Mouse (Mus musculus) gastrocnemius, adult 18-20 months (tissue): ENCODE measurements at regions not wholly inside any gene's neighbourhood (a gene's known extent, or its start where the extent isn't known, plus 50 kb on each side); places are given as distances from the start of the nearest gene placed in this dataset.

Experiments used
- DNase-seq: peaks from one replicate; pipeline ENCODE4 v3.0.0; 2021; ENCODE audit warnings: low spot score

DNA sequence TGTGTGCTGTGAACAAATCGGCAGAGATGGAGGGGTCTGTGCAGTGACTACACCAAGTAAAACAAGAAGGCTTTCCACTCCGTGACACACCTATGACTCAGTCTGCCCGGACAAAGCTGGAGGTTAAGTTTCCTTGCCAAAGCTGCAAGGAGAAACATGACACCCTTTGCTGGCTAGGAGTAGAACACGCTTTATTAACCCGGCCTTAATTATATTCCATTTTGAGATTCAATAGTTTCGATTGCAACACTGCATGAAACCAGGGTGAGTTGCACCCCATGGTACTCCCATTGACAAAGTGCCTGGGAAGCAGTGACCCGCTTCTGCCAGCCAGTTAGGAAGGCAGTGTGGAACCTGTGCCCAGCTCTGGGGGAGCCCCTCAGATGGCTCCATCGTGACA is 256.2 kb upstream of the Gm26657 start:
- peak; percentile 28 for DNase-seq

DNA sequence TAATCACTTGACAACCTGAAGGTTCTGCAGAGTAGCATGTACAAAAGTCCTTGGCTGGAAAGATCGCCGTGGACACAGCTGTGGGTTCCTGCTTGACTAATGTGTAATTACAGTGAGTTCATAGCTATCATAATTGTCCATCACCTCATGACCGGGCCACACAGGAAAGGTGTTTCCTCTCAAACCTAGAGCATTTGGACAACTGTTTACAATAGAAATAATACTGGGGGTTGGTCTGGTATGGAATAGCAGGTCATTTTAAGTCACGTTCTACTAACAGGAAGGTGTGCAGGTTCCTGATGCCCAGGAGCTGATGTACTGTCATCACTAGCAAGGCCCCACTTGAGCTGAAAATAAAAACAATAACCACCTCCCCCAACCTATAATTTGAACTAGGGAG is 283.1 kb upstream of the Gm26657 start:
- DNase-seq: no peak

DNA sequence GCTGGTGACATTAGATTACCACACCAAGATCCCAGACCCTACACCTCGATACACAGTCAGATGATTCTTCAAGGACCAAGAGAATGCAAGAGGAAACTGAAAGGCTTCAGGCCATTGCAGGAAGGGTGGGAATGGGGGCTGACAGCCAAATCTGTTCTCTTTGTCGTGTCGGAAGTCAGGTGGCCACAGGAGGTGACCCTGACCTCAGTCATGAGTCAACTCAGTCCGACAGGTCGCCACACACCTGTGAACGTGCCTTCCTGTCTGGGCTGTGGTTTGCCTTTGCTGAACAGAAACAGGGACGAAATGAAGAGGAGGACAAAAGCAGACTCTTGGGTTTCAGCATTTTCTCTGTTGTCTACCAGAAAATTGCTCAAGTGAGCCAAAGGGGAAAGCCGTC is 318.3 kb upstream of the Gm26657 start:
- DNase-seq: no peak

DNA sequence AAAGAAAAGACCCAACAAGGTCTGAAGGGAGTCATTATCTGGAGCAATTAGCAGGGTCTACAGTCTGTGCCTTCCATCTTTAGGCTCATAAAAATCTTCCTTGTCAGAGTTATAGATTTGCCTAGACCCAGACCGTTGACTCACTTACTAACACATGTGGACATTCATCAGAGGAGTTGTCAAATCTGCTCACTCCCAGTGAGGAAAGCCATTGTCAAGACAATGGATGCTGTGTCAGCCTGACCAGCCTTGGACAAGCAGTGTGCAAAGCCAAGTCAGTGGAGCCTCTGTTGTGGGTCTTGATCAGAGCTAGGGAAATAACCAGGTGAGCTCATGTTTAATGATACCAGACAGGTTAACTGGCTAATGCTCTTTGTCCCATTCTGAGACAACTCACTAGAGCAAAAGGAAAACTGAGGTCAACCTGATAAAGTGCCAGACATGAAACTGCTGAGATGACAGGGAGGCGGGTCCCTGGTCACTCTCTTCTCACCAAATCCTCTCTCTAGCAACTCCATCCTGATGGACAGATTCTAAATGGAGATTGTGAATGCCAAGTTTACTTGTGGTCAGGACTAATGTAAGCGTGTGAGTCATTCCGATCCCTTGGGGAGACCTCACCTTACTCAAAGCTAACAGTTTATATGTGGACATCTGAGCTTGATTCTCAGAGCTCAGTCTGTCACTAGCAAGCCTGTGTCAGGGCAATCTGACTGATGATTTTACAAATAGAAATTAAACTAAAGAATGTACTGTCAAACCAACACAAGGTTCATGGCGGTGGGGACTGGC is 320.6 kb upstream of the Gm26657 start:
- no peak for DNase-seq

DNA sequence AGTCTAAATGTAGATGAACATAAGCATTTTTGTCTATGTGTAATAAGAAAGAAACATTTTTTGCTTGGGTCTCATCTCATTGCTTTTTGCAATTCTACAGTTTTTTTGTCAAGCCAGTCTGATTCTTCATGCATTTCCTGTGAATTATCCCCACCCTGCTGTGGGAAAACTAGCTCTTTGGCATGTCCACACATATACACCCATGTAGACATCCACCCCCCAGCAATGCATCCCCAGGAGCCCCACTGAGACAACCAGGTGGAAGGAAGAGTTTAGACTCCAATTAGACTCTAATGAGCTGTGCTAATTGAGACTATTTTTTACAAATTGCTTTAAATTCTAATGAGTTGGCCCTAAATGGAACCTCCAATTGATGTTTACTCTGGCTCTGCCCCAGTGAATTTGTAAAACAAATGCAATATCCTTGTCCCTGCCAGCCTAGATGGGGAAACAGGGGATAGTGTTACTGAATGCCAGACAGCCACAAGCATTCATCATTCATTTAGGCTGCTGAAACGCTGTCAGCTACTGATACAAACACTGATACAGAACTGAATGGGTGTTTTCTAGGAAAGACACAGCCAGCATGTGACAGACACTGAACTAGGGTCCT is 328.7 kb upstream of the Gm26657 start:
- no peak for DNase-seq

DNA sequence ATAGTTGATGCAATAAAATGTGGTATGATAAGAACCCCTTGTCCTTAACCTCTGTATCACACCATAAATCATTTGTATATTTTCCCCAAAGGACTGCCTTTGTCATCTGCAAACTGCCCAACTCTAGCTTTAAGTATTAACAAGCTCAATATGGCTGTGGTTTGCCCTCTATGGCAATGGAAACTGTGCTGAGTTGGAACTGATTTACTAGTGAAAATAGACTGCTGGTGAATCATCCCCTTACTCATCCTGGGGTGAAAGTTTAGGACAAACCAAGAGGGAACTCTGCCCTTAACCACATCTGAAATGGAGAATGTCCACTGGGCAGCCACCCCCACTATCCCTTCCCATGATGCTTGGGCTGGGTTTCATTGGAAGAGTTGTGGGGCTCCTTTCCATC is 346.1 kb upstream of the Gm26657 start:
- no peak for DNase-seq

DNA sequence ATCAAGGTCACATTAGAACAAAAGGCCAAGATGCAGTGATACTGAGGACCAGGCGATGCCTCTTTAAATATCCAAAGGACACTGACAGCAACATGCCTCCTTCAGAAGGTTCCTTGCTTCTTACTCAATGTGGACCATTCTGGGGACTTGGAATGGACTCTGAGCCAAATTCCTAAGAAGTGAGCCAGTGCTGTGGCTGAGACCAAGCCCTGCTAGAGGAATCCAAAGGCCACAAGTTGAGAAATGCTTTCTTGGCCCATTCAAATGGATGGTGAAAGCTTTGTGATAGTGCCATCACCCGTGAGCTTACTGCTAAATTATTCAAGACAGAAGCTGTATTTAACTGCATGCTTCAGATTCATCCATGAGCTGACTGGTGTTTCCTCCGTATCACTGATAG is 352.8 kb upstream of the Gm26657 start:
- DNase-seq: peak; percentile 70

DNA sequence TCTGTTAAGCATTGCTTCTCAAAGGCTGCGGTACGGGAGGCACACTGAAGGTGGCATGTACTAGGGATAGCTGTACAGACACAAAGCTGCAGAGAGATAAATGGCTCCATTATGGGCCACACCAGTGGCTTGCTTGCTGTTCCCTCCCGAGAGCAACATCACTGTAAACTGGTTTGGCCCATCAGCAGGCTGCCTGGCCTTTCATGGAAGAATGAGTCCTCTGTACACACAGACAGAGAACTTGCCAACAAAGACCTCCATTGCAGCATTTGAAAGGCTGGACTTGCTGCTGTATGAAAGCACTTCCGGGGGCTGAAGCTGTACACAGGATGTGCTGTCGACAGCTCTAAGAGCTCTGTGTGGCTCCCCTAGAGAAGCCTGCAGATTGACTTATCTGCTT is 364.1 kb upstream of the Gm26657 start:
- DNase-seq: no peak

DNA sequence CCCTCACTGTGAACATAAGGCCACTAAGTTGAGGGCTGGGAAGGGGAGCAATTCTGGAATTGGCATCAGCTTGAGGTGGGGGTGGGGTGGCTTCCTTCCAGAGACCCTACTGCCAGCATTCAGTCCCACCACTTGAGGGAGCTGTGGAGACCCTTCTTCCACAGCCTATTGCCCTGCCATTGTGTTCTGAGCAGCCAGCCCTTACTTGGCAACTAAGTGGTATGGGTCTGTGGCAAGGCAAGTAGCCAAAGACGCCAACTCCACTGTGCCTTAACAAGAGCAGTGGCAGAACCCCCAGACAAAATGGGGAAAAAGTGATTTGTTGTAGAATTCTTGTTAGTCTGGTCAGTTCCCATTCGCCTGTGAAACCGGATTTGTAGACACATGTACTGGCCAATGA is 365.4 kb upstream of the Gm26657 start:
- DNase-seq: no peak

DNA sequence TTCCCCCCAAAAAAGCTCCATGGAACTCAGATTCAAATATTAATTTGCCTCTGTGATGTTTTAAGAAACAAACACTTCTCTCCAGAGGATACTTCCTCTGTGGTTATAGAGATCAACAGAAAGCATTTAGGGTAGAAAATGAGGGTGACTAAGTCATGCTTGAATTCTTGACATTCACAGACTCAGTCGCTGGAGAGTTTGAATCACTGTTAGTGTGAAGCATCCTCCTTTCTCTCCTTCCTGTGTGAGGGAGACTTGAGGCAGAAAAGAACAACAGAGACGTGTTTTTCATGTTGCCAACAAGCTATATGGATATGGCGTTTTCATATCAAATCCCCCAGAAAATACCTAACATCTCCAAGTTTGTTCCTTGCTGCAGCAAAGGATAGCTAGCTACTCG is 366.1 kb upstream of the Gm26657 start:
- DNase-seq: no peak

DNA sequence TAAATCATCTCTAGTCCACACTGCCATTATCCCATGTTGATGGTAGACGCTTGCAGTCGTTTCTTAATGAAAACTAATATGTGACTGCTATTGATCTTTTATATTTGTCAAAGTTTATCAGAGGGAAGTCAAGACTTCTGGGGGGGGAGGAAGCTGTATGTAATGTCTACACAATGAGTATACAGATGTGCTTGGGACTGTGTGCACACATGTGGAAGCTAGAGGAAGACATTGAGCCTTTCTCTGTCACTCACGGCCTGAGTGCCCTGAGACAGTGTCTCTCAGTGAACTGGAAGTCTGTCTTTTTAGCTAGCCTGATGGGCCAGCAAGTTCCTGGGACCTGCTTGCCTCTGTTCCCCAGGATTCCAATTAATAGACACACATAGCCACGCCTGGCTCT is 366.7 kb upstream of the Gm26657 start:
- DNase-seq: no peak

DNA sequence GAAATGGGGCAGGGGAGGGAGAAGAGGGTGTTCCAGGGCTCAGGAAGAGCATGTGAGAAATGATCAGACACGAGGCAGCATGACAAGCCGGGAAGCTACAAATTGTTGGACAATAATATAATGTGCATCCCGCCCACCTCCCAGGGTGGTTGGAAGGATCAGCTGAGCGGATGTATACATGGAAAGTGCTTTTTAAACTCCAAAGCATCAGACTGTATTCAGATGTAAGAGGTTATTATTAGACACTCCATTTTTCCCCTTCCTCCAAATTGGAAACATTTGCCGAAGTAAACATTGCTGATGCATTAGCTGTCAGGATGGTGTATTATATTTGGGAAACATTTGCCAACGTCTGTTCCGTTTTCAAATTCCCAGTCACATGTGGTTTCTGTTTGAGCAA is 367.2 kb upstream of the Gm26657 start:
- DNase-seq: no peak

DNA sequence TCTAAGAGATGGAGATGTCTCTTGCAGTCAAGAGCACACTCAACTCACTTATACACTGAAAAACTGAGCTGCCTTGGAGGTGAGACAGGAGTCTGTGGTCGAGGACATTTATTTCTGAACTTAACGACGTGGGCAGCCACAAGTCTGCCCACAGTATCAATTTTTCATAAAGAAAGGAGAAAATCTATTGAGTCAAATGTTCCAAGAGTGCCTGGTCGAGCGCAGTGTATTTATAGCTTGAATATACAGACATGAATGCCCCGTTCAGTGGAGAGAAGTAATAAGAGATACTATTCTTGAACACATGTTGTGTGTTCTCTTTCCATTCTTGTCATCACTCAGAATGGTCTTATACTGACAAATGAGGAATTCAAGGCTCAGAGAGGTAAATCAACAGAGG is 375.3 kb upstream of the Gm26657 start:
- DNase-seq: no peak

DNA sequence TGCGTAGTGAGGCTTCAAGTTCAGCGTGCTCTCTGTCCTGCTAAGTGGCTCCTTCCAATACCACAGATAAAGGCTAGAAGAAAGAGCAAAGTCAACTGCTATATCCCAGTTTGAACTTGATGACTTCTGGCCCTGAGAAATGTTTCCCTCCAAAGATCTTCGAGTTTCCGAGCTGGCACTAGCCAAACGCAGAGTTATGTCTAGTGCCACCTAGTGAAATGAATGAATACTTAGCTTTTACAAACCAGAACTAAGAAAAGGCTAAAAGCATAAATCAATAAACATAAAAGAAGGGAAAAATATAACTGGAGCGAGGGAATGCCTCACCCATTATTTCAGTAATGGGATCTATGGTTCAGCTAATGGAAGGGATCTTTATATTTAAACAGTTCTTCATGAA is 377.7 kb upstream of the Gm26657 start:
- DNase-seq: peak; percentile 9

DNA sequence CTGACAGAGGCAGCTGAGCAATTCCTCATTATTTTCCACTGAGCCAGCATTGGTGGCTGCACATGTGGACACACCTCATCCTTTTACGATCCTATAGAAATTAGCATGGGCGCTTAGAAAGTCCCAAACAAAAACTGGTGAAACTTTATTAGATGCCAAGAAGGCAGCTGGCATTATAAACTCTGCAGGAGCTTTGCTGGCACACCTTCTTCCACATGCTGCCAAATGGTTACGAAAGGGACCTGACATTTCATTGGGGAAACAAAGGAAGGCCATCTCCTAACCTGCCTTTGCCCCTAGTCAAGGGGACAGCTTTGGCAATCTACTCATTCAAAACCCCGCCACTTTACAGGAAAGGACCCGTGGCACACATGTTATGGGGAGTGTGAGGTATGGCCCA is 390.7 kb upstream of the Gm26657 start:
- DNase-seq: no peak

DNA sequence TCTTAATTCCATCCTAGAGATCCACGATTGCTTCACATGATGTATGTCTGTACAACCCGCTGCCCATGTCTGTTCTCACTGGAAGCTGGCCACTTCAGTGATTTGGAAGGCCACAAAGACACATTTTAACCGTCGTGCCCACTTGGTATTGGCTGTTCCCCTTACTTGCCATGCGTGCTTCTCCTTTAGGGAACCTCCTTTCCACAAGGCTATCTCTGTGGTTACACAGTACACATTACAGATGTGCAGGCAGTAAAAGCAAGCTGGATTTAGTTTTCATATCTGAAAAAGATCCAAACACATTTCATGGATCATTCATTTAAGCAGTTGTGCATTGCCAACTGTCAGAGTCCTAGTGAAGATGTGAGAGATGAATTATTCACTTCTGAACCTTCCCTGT is 414.7 kb upstream of the Gm26657 start:
- no peak for DNase-seq

DNA sequence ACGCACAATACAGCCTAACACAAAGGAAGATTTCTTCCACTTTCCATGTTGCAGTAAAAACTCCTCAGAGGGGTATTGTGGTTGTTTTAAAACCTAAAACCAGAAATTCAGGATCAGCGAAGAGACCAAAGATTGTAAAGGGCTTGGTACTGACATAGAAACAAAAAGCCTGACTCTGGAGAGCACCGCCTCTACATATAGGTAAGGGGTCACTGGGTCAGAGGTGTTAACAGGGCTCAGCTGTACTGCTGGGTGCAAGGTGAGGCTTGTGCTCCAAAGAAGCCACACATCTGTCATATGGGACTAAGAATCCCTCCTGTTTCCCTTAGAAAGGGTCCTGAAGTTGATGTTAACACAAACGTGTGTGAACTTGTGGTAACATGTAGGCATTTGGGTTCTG is 420.7 kb upstream of the Gm26657 start:
- DNase-seq: no peak

DNA sequence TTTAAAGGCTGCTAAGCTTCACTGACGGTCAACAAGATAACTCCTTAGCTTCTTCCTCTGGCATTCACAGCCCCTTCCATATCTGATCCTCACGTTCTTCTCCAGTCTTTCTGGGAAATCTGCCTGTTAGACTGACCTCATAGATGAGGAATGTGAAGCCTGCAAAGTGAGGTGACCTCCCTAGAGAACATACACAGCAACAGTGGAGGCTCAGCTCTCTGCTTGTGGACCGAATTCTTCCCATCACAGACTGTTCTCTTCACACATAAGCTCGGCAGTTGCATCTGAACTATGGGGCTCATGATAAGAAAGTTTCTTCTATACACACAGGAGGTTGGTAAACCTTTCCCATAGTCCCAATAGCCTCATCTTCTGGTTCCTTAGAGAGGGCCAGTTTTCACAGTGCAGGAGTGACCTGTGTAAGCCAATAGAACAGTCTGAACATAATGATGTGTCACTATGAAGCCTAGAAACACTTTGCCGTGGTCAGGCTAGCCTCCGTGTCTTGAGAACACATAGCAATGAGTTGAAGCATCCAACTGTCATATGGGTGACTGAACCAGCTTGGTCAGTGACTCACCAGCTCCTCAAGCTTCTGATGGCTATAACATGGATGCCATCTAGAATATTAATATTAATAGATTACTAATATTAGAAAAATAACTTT is 434.1 kb upstream of the Gm26657 start:
- DNase-seq: peak; percentile 56

DNA sequence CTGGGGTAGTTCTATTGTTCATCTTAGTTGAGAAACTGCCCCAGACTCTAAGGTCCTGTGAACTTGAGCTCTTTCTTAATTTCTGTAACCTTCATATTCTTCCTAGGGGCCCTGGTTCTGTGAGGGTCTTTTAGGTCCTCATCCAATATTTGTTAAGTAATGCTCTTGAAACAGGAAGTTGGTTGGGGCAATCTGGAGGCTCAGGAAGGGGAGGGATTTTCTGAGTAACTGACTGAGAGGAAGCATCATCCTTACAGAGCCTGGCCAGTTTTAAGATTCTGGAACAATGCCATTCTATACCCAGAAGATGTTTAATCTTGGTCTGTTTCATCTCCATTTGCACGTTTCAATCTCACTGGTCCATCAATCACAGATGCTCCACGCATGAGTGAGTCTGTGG is 435.6 kb upstream of the Gm26657 start:
- DNase-seq: no peak

DNA sequence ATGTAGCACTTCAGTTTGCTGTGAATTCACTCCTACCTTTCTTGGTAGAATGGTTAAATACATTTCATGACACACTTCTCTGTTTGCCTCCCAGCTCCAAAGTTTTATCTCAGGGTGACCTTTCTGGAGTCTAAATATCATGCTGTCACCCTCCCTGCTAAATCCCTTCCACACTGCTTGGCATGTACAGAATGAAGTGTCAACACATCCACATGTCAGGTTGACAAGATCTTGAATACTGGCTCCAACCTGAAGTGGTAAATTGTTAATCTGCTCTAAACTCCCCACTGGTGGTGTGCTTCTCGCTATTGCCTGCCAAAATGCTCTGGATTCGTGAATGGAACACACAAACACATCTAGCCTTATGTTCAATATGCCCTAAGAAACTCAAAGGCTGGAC is 451.9 kb upstream of the Gm26657 start:
- no peak for DNase-seq

DNA sequence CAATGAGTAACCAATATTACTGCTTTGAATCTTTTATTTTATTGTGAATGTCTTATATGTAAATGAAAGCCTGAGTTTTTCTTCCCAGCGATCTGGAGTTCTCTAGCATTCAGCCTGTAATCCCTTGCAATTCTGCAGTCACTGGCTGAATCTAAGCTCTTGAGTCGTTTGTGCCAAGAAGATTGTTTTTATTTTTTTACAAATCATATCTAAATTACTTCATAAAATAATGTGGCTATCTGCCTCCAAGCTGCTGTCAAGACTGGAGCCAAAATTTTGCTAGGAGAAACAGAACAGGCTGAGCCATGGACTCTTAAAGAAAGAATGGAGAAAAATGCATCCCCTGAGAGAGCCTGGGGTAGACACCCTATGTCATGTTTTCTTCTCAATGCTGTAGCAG is 455.4 kb upstream of the Gm26657 start:
- DNase-seq: no peak

DNA sequence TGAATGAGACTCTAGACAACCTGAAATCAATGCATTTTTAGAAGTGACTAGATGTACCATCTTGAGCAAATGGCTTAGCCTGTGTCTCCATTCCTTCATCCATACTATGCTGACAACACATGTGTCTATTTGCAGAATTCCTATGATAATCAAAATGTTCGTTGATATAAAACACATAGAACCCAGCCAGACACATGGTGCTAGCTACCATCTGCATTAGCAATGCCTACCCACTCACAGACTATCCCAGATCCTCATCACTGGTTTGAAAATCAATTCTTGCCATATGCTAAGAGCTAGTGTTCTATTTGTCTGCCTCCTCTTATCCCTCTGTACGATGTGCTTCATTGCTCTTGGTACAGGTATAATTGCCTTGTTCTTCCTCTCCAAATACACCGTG is 464.0 kb upstream of the Gm26657 start:
- DNase-seq: no peak

DNA sequence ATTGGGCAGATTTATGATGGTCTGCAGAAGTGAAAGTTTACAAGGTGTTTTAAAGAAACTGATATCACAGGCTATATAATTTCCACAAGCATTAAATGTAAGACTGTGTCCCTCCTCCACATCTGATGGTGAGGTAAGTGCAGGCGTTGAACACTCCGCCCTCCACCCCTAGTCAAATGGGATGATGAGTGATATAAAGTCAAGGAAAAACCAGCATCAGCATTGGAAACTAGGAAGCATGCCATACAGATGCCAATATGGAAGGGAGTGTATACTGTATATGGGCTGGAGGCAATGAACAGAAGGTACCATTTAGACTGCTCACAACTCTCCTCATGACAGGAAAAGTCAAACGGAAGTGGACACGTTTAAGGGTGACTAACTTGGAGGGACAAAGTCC is 468.5 kb upstream of the Gm26657 start:
- no peak for DNase-seq
